Mouse (Mus musculus): ENCODE data around the gene Gm39566.

The Gm39566 gene

GRCm38 (mm10) chr11:69797924-69798323, 17.2 kb downstream of the Gm39566 start:
- no peak for DNase-seq (ENCODE audit: low read depth, low spot score)

GRCm38 (mm10) chr11:69795983-69796435, 19.1 kb downstream of the Gm39566 start:
- DNase-seq (ENCODE audit: low read depth, low spot score) = no peak

- DNase-seq (ENCODE audit: low read depth, low spot score) = peak; percentile 93
Observed at GRCm38 (mm10) chr11:69795168-69795982, 19.7 kb downstream of the Gm39566 start, which contains the start of gene Chrnb1. Chrnb1 (minus strand) TSS chr11:69795943.

DNA sequence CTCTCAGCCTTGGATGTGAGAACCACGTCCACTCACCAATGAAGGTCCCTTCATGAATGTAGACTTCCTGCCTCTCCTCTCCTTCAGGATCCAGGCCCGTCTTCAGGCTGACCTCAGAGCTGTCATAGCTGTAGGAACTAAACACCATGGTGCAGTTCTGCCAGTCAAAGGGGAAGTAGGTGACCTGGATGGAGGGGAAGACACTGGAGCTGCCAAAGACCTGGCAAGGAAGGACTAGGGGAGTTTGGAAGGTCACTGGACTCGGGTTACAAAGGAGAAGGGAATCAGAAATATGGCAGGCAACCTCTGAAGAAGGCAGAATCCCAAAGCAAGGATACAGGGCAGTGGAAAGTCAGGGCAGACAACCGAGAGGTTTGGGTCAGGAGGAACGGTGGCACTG, 21.7 kb downstream of the Gm39566 start:
- DNase-seq (ENCODE audit: low read depth, low spot score) = no peak

DNA sequence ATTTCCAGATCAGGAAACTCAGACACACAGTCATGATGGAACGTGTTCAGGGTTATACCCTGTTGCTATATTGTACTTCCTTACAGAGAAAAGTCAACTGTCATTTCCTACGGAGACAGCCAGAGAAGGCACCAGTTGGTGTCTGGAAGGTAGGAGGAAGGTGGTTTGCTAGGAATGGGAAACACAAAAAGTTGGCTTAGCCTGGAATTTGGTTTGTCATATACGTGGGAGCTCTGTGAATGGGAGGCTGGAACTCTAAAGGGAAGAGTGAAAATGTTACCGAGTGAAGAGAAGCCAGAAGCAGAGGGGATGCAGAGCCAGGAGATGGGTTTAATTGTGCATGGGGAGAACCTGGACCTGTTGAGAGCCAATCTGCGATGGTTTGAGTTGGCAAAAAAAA, 23.7 kb downstream of the Gm39566 start:
- no peak for DNase-seq (ENCODE audit: low read depth, low spot score)

DNA sequence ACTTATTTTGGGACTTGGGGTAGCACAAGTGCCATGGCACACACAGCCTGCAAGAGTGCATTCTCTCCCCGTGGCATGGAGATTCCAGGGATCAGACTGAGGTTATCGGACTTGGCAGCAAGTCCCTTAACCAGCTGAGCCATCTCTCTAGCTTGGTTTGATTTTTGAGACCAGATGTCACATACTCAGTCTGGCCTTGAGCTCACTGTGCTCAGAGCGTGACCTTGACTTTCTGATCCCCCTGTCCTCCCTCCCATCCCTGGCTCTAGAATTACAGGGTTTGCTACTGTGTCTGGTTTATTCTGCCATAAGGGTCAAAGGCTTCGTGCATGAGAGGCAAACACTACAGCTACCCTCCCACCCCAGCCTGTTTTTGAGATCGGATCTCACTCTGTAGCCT, 25.7 kb downstream of the Gm39566 start:
- DNase-seq (ENCODE audit: low read depth, low spot score) = no peak

GRCm38 (mm10) chr11:69787306-69787705, 27.8 kb downstream of the Gm39566 start:
- no peak for DNase-seq (ENCODE audit: low read depth, low spot score)

DNA sequence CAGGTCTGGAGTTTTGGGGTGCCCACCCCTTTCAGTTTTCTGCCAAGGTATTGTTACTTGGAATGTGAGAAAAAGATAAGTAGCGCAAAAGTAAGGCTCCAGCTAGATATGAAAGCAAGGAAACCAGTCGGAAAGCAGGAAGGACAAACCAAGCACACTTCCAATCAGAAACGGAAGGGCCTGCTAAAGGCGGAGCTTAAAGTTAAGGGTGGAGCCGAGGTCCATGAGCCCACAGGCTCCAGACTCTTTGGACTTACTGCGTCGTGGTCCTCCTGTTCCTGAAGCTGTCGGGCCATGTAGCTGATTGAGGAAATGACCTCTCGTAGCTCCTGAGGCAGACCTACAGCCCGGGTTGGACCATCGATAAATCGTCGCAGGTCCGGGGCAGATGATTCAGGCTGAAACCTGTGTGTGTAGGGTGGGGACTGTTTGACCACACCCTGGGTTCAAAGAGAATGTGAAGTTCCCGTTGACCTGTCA, 30.3 kb downstream of the Gm39566 start:
- DNase-seq (ENCODE audit: low read depth, low spot score) = no peak

GRCm38 (mm10) chr11:69781828-69782227, 33.3 kb downstream of the Gm39566 start:
- no peak for DNase-seq (ENCODE audit: low read depth, low spot score)

- no peak for DNase-seq (ENCODE audit: low read depth, low spot score)
Observed at GRCm38 (mm10) chr11:69778985-69779384, 36.1 kb downstream of the Gm39566 start.

GRCm38 (mm10) chr11:69778258-69778982, 36.7 kb downstream of the Gm39566 start:
- no peak for DNase-seq (ENCODE audit: low read depth, low spot score)

DNA sequence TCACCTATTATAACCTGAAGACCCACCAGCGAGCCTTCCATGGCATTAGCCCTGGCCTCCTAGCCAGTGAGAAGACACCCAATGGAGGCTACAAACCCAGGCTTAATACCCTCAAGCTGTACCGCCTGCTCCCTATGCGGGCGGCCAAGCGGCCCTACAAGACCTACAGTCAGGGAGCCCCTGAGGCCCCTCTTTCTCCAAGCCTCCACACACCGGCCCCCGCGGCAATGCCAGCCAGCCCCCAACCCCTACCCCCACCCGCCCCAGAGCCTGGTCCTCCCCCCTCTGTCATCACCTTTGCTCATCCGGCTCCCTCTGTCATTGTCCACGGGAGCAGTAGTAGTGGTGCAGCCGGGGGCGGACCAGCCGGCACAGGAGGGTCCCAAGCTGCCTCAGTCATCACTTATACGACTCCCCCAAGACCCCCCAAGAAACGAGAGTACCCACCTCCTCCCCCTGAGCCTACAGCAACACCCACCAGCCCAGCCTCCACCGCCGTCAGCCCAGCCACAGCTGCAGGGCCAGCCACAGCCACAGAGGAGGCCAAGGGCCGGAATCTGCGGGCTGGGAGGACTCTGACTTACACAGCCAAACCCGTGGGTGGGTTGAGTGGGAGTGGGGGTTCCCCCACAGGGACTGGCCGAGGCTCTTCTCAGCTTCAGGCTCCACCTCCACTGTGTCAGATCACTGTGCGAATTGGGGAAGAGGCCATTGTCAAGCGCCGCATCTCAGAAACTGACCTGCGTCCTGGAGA, 37.4 kb downstream of the Gm39566 start:
- no peak for DNase-seq (ENCODE audit: low read depth, low spot score)

GRCm38 (mm10) chr11:69776488-69776887, 38.6 kb downstream of the Gm39566 start:
- no peak for DNase-seq (ENCODE audit: low read depth, low spot score)

DNA sequence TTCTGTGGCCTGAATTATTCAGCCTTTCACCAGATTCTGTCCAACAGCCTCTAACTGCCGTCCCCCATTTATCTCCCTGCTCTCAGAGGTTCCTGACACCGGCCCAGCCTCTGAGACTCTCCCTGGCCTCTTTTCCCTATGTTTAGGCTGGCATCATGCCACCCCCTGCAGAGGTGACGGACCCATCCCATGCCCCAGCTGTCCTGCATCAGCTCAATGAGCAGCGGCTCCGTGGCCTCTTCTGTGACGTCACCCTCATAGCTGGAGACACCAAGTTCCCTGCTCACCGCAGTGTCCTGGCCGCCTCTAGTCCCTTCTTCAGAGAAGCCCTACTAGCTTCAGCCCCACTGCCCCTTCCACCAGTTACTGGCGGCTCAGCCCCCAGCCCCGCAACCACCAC, 39.4 kb downstream of the Gm39566 start:
- DNase-seq (ENCODE audit: low read depth, low spot score) = no peak

- no peak for DNase-seq (ENCODE audit: low read depth, low spot score)
Observed at GRCm38 (mm10) chr11:69774961-69775360, 40.1 kb downstream of the Gm39566 start.

DNA sequence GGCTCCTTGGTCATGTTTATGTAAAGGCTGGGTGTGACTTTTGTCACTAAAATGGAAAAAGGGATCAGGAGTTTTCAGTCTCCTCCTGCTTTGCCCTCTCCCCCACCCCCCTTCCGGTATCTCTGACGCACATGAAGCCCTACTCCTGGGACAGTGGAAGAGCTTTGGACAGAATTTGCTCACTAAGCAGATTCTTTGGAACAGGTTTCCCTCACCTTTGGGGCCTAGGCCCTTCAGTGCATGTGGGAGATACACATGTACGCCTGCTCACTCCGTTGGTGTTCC, 47.5 kb downstream of the Gm39566 start:
- no peak for DNase-seq (ENCODE audit: low read depth, low spot score)

DNA sequence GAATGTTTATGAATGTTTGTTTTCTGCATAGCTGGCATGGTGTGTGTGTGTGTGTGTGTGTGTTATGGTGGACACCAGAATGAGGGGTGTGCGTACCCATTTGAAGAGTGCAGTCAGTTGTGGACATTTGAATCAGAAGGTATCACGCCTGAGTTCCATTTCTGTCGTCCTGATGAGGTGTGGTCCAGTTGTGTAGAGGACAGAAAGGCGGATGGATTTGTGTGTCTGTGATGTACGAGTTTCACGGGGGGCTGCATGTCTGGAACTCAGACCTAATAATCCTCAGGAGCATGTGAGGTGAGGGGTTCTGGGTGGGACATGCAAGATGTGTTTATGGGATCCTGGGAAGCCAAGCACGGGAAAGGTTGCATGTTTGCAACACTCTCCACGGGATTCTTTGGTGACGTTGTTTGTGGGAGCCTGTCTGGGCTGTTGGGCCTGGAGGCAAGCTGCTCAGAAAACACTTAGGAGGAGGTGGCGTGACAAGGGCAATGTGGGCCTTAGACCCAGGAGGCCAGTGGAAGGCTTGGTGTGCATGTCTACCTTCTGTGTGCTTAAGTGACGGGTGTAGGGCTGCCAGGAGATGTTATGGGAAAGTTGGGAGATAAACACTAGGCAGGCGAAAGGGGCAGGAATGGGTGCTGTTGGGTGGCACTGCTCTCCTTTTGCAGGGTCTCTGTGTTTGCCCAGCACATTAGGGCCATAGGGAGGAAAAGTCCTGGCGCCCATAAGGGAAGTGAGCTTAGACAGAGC, 48.0 kb downstream of the Gm39566 start:
- no peak for DNase-seq (ENCODE audit: low read depth, low spot score)

DNA sequence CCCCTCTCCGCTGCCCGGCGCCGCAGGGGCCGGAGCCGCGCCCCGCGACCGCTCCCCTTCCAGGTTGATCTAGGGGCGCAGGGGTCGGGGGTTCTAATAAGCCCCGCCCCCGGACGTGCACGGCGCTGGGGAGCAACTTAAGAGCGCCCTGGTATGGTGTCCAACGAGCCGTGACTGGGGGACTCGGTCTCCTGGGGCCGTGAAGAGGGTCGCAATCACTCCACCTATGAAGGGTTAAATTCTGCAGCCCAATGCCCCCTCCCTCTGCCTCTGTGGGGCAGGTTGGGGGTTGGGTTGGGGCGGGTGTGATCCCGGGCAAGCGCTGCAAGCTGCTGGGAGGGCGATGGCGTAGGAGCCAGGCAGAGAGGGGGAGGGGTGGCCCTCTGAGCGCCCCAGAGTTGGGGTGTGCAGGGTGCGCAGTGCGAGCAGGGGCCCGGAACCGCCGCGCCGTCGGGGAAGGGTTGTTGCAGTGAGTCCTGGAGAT, 48.9 kb downstream of the Gm39566 start:
- peak; percentile 40 for DNase-seq (ENCODE audit: low read depth, low spot score)

DNA sequence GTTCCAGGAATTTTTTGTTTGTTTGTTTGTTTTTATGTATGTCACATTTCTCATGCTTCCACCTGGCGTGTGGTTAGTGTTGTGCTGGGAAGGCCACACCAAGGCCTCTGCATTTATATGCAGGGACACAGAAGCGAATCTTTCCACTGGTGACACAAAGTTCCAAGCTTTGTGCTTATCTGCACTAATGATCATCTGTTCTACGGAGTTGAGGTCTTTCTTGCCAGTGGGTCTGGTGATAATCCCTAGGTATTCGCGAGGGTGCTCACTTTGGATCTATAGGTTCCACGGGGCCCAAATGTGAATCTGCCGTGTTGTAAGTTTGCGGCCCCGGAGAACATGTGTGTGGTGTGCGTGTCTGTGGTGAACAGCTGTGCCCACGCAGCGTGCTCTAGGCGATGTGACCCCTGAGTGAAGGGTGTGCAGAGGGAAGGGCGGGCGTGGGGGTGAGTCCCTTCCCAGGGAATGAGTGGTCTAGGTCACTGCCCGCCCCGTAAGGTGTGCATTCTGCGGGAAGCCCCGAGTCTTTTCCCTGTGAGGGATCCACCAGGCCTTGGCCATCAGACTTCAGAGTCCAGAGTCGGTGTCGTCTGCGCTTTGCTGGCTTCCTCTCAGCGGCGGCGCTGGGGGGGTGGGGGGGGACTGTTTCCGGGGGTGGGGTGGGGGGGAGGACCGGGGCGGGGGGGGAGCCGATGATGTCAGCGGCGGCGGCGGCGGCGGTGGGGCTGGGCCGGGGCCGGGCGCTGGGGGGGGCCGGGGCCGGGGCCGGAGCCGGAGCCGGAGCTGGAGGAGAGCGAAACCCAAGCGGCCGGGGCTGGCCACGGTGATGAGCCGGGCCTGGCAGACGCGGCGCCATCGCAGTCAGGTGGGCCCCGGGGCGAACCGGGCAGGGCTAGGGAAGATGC, 49.6 kb downstream of the Gm39566 start, which contains the start of gene Zbtb4:
Gene Zbtb4 (plus strand): TSS at position 692 of the 905 bp plus-strand sequence.
- DNase-seq (ENCODE audit: low read depth, low spot score) = peak; percentile 15

DNA sequence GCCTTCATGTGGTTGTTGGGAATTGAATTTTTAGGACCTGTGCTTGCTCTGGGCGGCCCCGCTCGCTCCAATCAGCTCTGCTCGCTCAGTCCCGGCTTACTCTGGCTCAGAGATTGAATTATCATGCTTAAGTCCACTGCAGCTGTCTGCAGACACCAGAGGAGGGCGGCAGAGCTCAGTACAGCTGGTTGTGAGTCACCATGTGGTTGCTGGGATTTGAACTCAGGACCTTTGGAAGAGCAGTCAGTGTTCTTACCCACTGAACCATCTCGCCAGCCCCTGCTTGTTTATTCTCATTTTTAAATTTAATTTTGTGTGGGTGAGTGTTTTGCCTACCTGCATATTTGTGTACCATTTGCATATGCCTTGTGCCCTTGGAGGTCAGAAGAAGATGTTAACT, 51.5 kb downstream of the Gm39566 start:
- DNase-seq (ENCODE audit: low read depth, low spot score) = peak; percentile 21
